Mouse (Mus musculus) cerebellum, adult 18-20 months (tissue): ENCODE data around the gene Hp1bp3.

Source experiments
- DNase-seq, 2 experiments: peaks; one replicate each; pipeline ENCODE4 v3.0.0; 2021

The Hp1bp3 gene

GRCm38 (mm10) chr4:138223623-138224022 is 7.5 kb downstream of the Hp1bp3 start:
- no peak for DNase-seq

- no peak for DNase-seq
Measured at GRCm38 (mm10) chr4:138246756-138247665, 30.9 kb downstream of the Hp1bp3 start.

- peak; percentile 97 for DNase-seq
Measured at GRCm38 (mm10) chr4:138250088-138250960, 34.2 kb downstream of the Hp1bp3 start, which contains the start of the genes Sh2d5 and Kif17. Sh2d5 (plus strand) TSS chr4:138250403. Kif17 (plus strand) TSS chr4:138250435.

GRCm38 (mm10) chr4:138251819-138252218 is 35.7 kb downstream of the Hp1bp3 start:
- peak; percentile 21 to 33 for DNase-seq

- no peak for DNase-seq
Measured at GRCm38 (mm10) chr4:138252231-138252630, 36.1 kb downstream of the Hp1bp3 start.

- DNase-seq = no peak
Measured at GRCm38 (mm10) chr4:138257116-138257687, 41.1 kb downstream of the Hp1bp3 start.

- no peak for DNase-seq
Measured at GRCm38 (mm10) chr4:138258663-138259062, 42.6 kb downstream of the Hp1bp3 start.

GRCm38 (mm10) chr4:138259482-138259881 is 43.4 kb downstream of the Hp1bp3 start:
- no peak for DNase-seq

- DNase-seq = peak; percentile 83 to 86
Measured at GRCm38 (mm10) chr4:138261843-138262681, 46.0 kb downstream of the Hp1bp3 start.

- DNase-seq = no peak
Measured at GRCm38 (mm10) chr4:138267869-138268268, 51.8 kb downstream of the Hp1bp3 start.

GRCm38 (mm10) chr4:138272011-138272997 is 56.2 kb downstream of the Hp1bp3 start:
- no peak for DNase-seq

GRCm38 (mm10) chr4:138278346-138278745 is 62.2 kb downstream of the Hp1bp3 start:
- no peak for DNase-seq

- DNase-seq = peak; percentile 46 to 58
Measured at GRCm38 (mm10) chr4:138282834-138283233, 66.7 kb downstream of the Hp1bp3 start.

- no peak for DNase-seq
Measured at GRCm38 (mm10) chr4:138286411-138286810, 70.3 kb downstream of the Hp1bp3 start.

- DNase-seq = no peak
Measured at GRCm38 (mm10) chr4:138288691-138289090, 72.6 kb downstream of the Hp1bp3 start.

GRCm38 (mm10) chr4:138292028-138292427 is 75.9 kb downstream of the Hp1bp3 start:
- no peak for DNase-seq

GRCm38 (mm10) chr4:138293261-138293948 is 77.3 kb downstream of the Hp1bp3 start:
- DNase-seq = no peak

GRCm38 (mm10) chr4:138293949-138294550 is 78.0 kb downstream of the Hp1bp3 start:
- no peak for DNase-seq
